Mouse (Mus musculus) lung, postnatal 0 days (tissue): Measurements from ENCODE around the gene Tma7.

Experiments used
- CTCF ChIP-seq: IDR thresholded peaks from 2 replicates; pipeline ENCODE4 v1.5.1; 2016; ENCODE audit warnings: antibody characterized with exemption, mild to moderate bottlenecking
- EP300 ChIP-seq: IDR thresholded peaks from 2 replicates; pipeline ENCODE4 v1.6.1; 2016; ENCODE audit warnings: antibody characterized with exemption, mild to moderate bottlenecking, control low read depth

DNA sequence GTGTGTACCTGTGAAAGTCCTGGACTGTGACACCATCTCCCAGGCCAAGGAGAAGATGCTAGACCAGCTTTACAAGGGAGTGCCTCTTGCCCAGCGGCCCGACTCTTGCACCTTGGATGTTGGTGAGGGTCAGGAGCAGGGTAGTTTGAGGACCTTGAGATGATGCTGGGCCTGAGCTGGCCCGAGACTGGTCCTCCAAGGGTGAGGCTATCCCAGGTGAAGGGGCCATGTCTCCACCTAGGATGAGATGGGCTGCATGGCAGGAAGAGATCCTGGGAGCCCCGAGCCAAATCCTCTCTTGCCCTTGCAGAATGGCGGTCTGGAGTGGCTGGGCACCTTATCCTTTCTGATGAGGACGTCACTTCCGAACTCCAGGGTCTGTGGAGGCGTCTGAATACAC lies 30.9 kb upstream of the Tma7 start:
- TF ChIP-seq CTCF (no peak), EP300 (no peak)
